Mouse (Mus musculus): ENCODE measurements at regions not wholly inside any gene's neighbourhood (a gene's known extent, or its start where the extent isn't known, plus 50 kb on each side); places are given as distances from the start of the nearest gene placed in this dataset.

GRCm38 (mm10) chr10:117547275-117547674, 82.0 kb upstream of the Cpm start:
- Histone ChIP-seq H3K9ac (ENCODE audit: low read length) (no peak overlapping the region), H3K4me1 (ENCODE audit: control insufficient read depth, insufficient read depth, low read length) (peaks cover 2% of the 10 kb centered on the region; the same call in 1 of the 2 replicates), H3K27me3 (ENCODE audit: control insufficient read depth, insufficient read depth, low read length) (no peaks in the 10 kb centered on the region), H3K27ac (replicated peaks; ENCODE audit: low read depth, low read length) (no peak overlapping the region), H3K4me3 (ENCODE audit: low read depth, low read length) (no peak overlapping the region), H3K4me2 (ENCODE audit: low read depth, severe bottlenecking) (no peak overlapping the region), H3K36me3 (ENCODE audit: control insufficient read depth, insufficient read depth, low read length) (no peaks in the 10 kb centered on the region), H3K9me3 (ENCODE audit: control insufficient read depth, low read length) (no peaks in the 10 kb centered on the region)
- WGBS: 17% methylated on average over 6 of the region's 6 CpGs
- DNase-seq (ENCODE audit: low spot score) (no peak), ATAC-seq (ENCODE audit: insufficient number of reproducible peaks, low FRiP score, low TSS enrichment, low read depth) (no peak)

- ATAC-seq (ENCODE audit: insufficient number of reproducible peaks, low FRiP score, low TSS enrichment, low read depth) (no peak), DNase-seq (ENCODE audit: low spot score) (no peak)
- no peaks in the 10 kb centered on the region for H3K36me3 ChIP-seq (ENCODE audit: control insufficient read depth, insufficient read depth, low read length)
- H3K4me2 ChIP-seq (ENCODE audit: low read depth, severe bottlenecking): no peak overlapping the region
- H3K27me3 ChIP-seq (ENCODE audit: control insufficient read depth, insufficient read depth, low read length): no peaks in the 10 kb centered on the region
- no peaks in the 10 kb centered on the region for H3K4me1 ChIP-seq (ENCODE audit: control insufficient read depth, insufficient read depth, low read length)
- no peaks in the 10 kb centered on the region for H3K9me3 ChIP-seq (ENCODE audit: control insufficient read depth, low read length)
- H3K27ac ChIP-seq (replicated peaks; ENCODE audit: low read depth, low read length): no peak overlapping the region
- WGBS: 86% methylated on average over 5 of the region's 5 CpGs
- H3K4me3 ChIP-seq (ENCODE audit: low read depth, low read length): no peak overlapping the region
- H3K9ac ChIP-seq (ENCODE audit: low read length): no peak overlapping the region
Observed at GRCm38 (mm10) chr10:117545842-117546631, 83.3 kb upstream of the Cpm start.

- H3K9me3 ChIP-seq (ENCODE audit: control insufficient read depth, low read length): no peaks in the 10 kb centered on the region
- WGBS: 48% methylated on average over 15 of the region's 15 CpGs
- no peak overlapping the region for H3K4me2 ChIP-seq (ENCODE audit: low read depth, severe bottlenecking)
- no peaks in the 10 kb centered on the region for H3K4me1 ChIP-seq (ENCODE audit: control insufficient read depth, insufficient read depth, low read length)
- H3K27ac ChIP-seq (replicated peaks; ENCODE audit: low read depth, low read length): no peak overlapping the region
- no peaks in the 10 kb centered on the region for H3K36me3 ChIP-seq (ENCODE audit: control insufficient read depth, insufficient read depth, low read length)
- H3K4me3 ChIP-seq (ENCODE audit: low read depth, low read length): no peak overlapping the region
- H3K27me3 ChIP-seq (ENCODE audit: control insufficient read depth, insufficient read depth, low read length): no peaks in the 10 kb centered on the region
- DNase-seq (ENCODE audit: low spot score): peak; percentile 51
- no peak overlapping the region for H3K9ac ChIP-seq (ENCODE audit: low read length)
- ATAC-seq (ENCODE audit: insufficient number of reproducible peaks, low FRiP score, low TSS enrichment, low read depth): 0 out of 2 replicates have a peak, but pooled peaks have one; percentile 24
Observed at GRCm38 (mm10) chr10:117544680-117545546, 84.4 kb upstream of the Cpm start.

- no peak for DNase-seq (ENCODE audit: low spot score)
- no peak overlapping the region for H3K4me2 ChIP-seq (ENCODE audit: low read depth, severe bottlenecking)
- WGBS: 75% methylated on average over 13 of the region's 13 CpGs
Observed at GRCm38 (mm10) chr10:117543995-117544679, 85.2 kb upstream of the Cpm start.

GRCm38 (mm10) chr10:117543696-117543950, 85.7 kb upstream of the Cpm start:
- Histone ChIP-seq H3K9me3 (ENCODE audit: control insufficient read depth, low read length) (no peaks in the 10 kb centered on the region), H3K27ac (replicated peaks; ENCODE audit: low read depth, low read length) (no peak overlapping the region), H3K9ac (ENCODE audit: low read length) (no peak overlapping the region), H3K27me3 (ENCODE audit: control insufficient read depth, insufficient read depth, low read length) (no peaks in the 10 kb centered on the region), H3K4me2 (ENCODE audit: low read depth, severe bottlenecking) (no peak overlapping the region), H3K4me1 (ENCODE audit: control insufficient read depth, insufficient read depth, low read length) (no peaks in the 10 kb centered on the region), H3K36me3 (ENCODE audit: control insufficient read depth, insufficient read depth, low read length) (no peaks in the 10 kb centered on the region), H3K4me3 (ENCODE audit: low read depth, low read length) (no peak overlapping the region)
- 60% methylated on average over 6 of the region's 6 CpGs for WGBS
- ATAC-seq (ENCODE audit: insufficient number of reproducible peaks, low FRiP score, low TSS enrichment, low read depth): no peak
- DNase-seq (ENCODE audit: low spot score): no peak

More at GRCm38 (mm10) chr10:117543995-117544679, 85.2 kb upstream of the Cpm start:
- no peaks in the 10 kb centered on the region for H3K36me3 ChIP-seq (ENCODE audit: control insufficient read depth, insufficient read depth, low read length)
- no peak for ATAC-seq (ENCODE audit: insufficient number of reproducible peaks, low FRiP score, low TSS enrichment, low read depth)
- no peaks in the 10 kb centered on the region for H3K4me1 ChIP-seq (ENCODE audit: control insufficient read depth, insufficient read depth, low read length)
- H3K27me3 ChIP-seq (ENCODE audit: control insufficient read depth, insufficient read depth, low read length): no peaks in the 10 kb centered on the region
- no peaks in the 10 kb centered on the region for H3K9me3 ChIP-seq (ENCODE audit: control insufficient read depth, low read length)
- H3K9ac ChIP-seq (ENCODE audit: low read length): no peak overlapping the region
- no peak overlapping the region for H3K27ac ChIP-seq (replicated peaks; ENCODE audit: low read depth, low read length)
- no peak overlapping the region for H3K4me3 ChIP-seq (ENCODE audit: low read depth, low read length)

- Histone ChIP-seq H3K4me1 (ENCODE audit: control insufficient read depth, insufficient read depth, low read length) (no peaks in the 10 kb centered on the region), H3K4me2 (ENCODE audit: low read depth, severe bottlenecking) (no peak overlapping the region), H3K27ac (replicated peaks; ENCODE audit: low read depth, low read length) (no peak overlapping the region), H3K9me3 (ENCODE audit: control insufficient read depth, low read length) (no peaks in the 10 kb centered on the region), H3K4me3 (ENCODE audit: low read depth, low read length) (no peak overlapping the region), H3K36me3 (ENCODE audit: control insufficient read depth, insufficient read depth, low read length) (no peaks in the 10 kb centered on the region), H3K9ac (ENCODE audit: low read length) (no peak overlapping the region), H3K27me3 (ENCODE audit: control insufficient read depth, insufficient read depth, low read length) (no peaks in the 10 kb centered on the region)
- 82% methylated on average over 5 of the region's 5 CpGs for WGBS
- no peak for DNase-seq (ENCODE audit: low spot score)
- ATAC-seq (ENCODE audit: insufficient number of reproducible peaks, low FRiP score, low TSS enrichment, low read depth): no peak
Observed at GRCm38 (mm10) chr10:117542886-117543695, 86.2 kb upstream of the Cpm start.

- Histone ChIP-seq H3K4me2 (ENCODE audit: low read depth, severe bottlenecking) (no peak overlapping the region), H3K27me3 (ENCODE audit: control insufficient read depth, insufficient read depth, low read length) (no peaks in the 10 kb centered on the region), H3K9ac (ENCODE audit: low read length) (no peak overlapping the region), H3K4me3 (ENCODE audit: low read depth, low read length) (no peak overlapping the region), H3K36me3 (ENCODE audit: control insufficient read depth, insufficient read depth, low read length) (no peaks in the 10 kb centered on the region), H3K27ac (replicated peaks; ENCODE audit: low read depth, low read length) (no peak overlapping the region), H3K9me3 (ENCODE audit: control insufficient read depth, low read length) (no peaks in the 10 kb centered on the region), H3K4me1 (ENCODE audit: control insufficient read depth, insufficient read depth, low read length) (no peaks in the 10 kb centered on the region)
- ATAC-seq (ENCODE audit: insufficient number of reproducible peaks, low FRiP score, low TSS enrichment, low read depth) (no peak), DNase-seq (ENCODE audit: low spot score) (no peak)
- WGBS: 79% methylated on average over 5 of the region's 5 CpGs
Observed at GRCm38 (mm10) chr10:117542351-117542750, 86.9 kb upstream of the Cpm start.

- Histone ChIP-seq H3K4me2 (ENCODE audit: low read depth, severe bottlenecking) (no peak overlapping the region), H3K9me3 (ENCODE audit: control insufficient read depth, low read length) (no peaks in the 10 kb centered on the region), H3K36me3 (ENCODE audit: control insufficient read depth, insufficient read depth, low read length) (no peaks in the 10 kb centered on the region), H3K27ac (replicated peaks; ENCODE audit: low read depth, low read length) (no peak overlapping the region), H3K27me3 (ENCODE audit: control insufficient read depth, insufficient read depth, low read length) (no peaks in the 10 kb centered on the region), H3K4me1 (ENCODE audit: control insufficient read depth, insufficient read depth, low read length) (no peaks in the 10 kb centered on the region), H3K9ac (ENCODE audit: low read length) (no peak overlapping the region), H3K4me3 (ENCODE audit: low read depth, low read length) (no peak overlapping the region)
- ATAC-seq (ENCODE audit: insufficient number of reproducible peaks, low FRiP score, low TSS enrichment, low read depth): no peak
- WGBS: 84% methylated on average over 2 of the region's 2 CpGs
- no peak for DNase-seq (ENCODE audit: low spot score)
Observed at GRCm38 (mm10) chr10:117541487-117541886, 87.8 kb upstream of the Cpm start.
